Mouse (Mus musculus): Measurements from ENCODE around the gene Vmn1r94.
"Not testable (repeated sequence)": the region's sequence is repeated elsewhere in the genome, so short reads cannot be mapped to it uniquely, and the experiment has no call there.

The Vmn1r94 gene

GRCm38 (mm10) chr7:20168277-20168676, at the start of gene Vmn1r94:
Vmn1r94 (minus strand) TSS chr7:20168377.
- not testable (repeated sequence) for DNase-seq (ENCODE audit: low read depth)

- not testable (repeated sequence) for DNase-seq (ENCODE audit: low read depth)
These were observed 37.3 kb upstream of the Vmn1r94 start, which contains the start of gene Gm6164 for GRCm38 (mm10) chr7:20205507-20205906. Gm6164 (minus strand) TSS chr7:20205607.

- DNase-seq (ENCODE audit: low read depth) = not testable (repeated sequence)
These were observed 25.2 kb upstream of the Vmn1r94 start, which contains the start of gene Vmn1r95 for GRCm38 (mm10) chr7:20193410-20193809. Vmn1r95 (plus strand) TSS chr7:20193710.

- DNase-seq (ENCODE audit: low read depth) = not testable (repeated sequence)
These were observed 29.2 kb downstream of the Vmn1r94 start, which contains the start of gene Vmn1r93 for GRCm38 (mm10) chr7:20138988-20139387. Vmn1r93 (minus strand) TSS chr7:20139088.

- DNase-seq (ENCODE audit: low read depth) = not testable (repeated sequence)
These were observed 45.7 kb downstream of the Vmn1r94 start, which contains the start of gene Gm16442 for GRCm38 (mm10) chr7:20122479-20122878. Gm16442 (minus strand) TSS chr7:20122579.

Measured in NIH3T3 (cell line).